Mouse (Mus musculus) kidney, postnatal 14 days (tissue): ENCODE measurements at regions not wholly inside any gene's neighbourhood (a gene's known extent, or its start where the extent isn't known, plus 50 kb on each side); places are given as distances from the start of the nearest gene placed in this dataset.

Source experiments
- DNase-seq: peaks from one replicate; pipeline ENCODE4 v3.0.0; 2022; ENCODE audit warnings: mixed read lengths

DNA sequence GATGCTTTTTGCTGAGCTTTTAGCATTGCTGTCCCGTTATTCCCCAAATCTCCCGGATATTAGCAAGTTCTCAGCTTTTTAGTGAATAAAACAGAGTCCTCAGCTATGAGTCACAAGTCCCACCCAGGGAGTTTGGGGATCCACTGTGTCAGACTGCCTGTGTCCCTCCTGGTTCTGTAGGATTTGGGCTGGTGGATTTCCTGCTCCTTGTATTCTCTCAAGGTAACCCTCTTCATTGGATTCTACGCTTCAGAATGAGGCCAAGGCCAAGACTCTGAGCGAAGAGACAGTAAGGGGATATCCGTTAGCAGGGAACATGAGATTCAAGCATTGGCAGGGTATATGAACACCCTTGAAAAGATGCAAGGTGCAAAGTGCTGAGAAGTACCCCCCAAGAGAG lies 90.9 kb upstream of the Myocd start:
- DNase-seq, result no peak

DNA sequence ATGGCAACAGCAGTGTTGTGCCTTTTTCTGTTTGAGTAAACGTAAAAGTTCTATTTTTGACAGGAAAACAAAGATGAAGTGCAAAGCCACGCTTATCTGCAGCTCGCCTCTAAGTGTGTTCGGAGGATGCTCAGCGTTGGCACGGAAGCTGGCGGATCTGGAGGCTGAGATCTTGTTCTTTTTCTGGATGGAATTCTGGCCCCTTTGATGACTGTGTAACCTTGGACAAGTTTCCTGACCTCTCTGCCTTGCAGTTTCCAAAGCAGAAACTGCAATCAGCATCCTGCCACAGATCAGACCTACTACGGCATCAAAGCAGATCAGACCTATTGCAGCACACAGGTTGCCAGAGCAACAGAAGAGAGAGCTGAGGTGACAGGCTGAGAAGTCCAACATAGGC lies 89.1 kb upstream of the Myocd start:
- DNase-seq, result no peak

DNA sequence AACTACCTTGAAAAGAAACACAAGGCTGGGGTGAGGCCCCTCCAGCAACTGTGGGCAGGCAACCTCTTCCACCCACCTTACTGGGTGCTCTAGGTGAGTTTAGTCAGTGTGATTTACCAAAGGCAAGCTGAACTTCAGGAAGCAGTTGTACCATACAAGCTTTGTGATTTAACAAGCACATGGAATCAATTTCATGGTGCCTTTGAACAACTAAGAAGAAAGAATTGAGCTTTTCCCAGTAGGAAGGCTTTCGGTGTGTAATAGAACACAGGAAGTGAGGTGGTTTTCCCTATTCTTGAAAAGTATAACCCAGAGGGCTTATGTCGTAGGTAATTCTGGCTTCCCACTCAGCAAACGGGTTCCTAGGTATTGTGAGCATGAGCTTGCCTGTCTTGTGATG lies 82.7 kb upstream of the Myocd start:
- DNase-seq, result no peak

DNA sequence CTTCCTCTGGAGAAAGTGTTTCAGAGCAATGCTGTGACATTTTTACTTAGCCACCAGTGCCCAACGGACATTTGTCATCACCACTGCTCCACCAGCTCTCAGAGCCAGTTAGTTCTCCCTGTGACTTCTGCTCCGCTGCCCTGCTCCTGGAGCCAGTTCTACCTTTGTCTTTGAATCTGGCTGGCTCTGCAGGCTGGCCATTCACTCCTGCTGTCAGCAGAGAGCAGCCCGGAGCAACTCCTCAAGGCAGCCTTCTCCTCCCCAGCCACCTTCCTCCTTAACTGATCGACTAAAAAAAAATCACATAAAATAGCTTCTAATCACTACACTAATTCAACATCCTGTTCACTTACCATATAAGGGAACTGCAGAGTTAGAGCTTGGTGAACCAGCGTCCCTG lies 79.2 kb upstream of the Myocd start:
- DNase-seq, result no peak

DNA sequence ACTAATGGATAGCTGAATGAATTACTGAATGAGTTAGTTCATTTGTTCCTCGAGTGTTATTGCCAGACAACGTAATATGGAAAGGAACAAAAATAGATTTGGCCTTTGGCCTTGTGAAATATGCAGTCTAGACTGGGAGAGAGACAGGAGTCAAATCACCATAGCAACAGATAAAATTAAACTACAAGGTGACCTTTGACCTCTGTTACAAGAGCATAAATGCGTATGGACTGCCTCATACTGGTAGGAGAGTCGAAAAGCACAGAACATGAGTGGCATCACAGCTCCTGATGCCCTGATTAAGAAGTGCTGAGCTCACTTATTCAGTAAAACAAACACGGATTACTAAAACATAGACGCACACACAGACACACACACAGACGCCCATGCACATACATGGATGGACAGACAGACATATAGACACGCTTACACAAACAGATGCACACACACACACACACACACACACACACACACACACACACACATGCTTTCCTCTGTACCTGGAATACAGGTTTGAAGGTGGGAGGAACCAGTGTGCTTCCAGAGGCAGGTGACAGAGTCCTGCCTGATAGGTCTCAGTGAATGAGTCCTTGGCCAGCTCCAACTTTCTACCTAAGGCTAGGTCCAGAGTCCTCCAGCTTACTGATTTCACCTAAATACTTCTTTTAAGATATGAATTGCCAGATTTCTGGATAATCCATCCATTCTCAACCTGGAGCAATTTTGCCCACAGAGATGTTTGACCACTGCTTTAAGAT lies 72.1 kb upstream of the Myocd start:
- DNase-seq, result no peak

DNA sequence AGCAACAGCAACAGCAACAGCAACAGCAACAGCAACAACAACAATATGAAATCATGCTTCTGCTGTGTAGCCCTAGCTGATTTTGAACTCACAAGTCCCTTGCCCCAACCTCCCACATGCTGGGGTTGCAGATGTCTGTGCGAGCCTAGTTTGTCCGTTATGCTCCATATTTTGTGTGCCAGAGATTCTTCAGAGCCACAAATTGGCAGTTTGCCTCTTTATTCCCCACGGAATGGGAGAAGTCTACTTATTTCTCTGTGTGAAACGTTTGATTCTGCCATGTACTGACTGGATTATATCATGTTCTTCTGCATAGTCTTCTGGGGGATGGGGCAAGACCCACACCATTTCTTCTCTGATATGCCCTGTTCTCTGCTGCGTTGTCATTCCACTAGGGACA lies 64.5 kb upstream of the Myocd start:
- DNase-seq, result peak; percentile 14

DNA sequence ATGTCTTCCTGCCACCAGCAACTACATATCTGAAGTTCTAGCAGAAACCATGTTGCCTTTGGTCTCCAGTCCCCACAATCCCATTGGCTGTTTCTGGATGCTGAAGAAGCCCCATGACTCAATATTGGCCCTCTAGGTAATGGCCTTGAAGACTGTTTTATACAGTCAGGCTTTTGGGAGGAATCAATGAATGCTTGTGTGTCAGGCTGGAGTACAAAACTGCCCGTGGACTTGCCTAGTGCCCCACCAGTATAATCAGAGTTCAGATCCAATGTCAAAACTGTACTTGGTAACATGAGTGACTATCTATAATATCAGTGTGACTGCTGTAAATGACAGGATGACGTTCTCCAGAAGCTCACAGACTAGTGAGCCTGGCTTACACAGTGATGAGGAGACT lies 63.3 kb upstream of the Myocd start:
- DNase-seq, result no peak

DNA sequence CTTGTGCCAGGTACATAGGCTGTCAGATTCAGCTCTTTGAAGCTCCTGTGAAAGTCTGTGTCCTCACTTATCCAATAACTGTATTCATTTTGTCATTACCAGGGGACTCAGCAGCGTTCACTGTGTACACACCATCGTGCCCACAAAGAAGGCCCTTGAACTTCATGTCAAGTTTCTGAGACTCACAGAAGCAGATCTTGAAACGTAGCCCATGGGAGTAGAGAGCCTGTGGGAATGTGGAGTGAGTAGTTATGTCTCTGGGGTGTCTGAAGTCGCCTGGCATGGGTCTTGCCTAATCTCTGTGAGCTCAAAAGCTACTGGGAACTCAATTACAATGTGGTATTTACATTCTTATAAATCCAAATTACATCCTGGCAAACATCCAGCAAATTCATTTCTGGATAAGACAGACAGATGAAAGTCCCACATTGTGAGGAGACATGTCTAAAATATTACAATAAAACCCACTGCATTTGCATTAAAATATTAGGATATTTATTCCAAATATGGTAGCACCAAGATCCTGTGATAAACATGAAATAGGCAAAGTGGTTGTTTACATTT lies 53.2 kb upstream of the Myocd start:
- no peak for DNase-seq
